Mouse (Mus musculus): Measurements from ENCODE around the gene Ccdc92.

The Ccdc92 gene

DNA sequence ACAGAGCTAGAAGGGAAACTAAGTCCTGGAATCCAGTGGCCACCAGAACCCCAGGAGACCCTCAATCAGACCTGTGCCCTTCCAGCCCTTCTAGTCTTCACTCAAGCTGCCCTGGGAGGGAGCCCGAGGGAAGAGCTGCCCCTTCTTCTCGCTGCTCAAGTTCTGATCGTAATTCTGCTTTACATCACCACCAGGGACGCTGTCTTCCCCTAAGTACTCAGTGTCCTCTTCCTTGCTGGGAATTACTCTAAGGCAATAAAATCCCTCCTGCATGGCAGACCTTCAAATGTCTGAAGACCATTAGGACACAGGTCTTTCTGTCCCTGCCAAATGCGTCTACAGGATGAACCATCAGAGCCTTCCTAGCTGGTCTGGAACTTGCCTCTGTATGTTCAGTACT is 2.2 kb downstream of the Ccdc92 start:
- no peak for DNase-seq (ENCODE audit: extremely low read depth, insufficient read length, low spot score)

GRCm38 (mm10) chr5:124854202-124854601 is 8.0 kb downstream of the Ccdc92 start:
- DNase-seq (ENCODE audit: extremely low read depth, insufficient read length, low spot score): no peak

- no peak for DNase-seq (ENCODE audit: extremely low read depth, insufficient read length, low spot score)
Measured at GRCm38 (mm10) chr5:124853079-124853478, 9.1 kb downstream of the Ccdc92 start.

DNA sequence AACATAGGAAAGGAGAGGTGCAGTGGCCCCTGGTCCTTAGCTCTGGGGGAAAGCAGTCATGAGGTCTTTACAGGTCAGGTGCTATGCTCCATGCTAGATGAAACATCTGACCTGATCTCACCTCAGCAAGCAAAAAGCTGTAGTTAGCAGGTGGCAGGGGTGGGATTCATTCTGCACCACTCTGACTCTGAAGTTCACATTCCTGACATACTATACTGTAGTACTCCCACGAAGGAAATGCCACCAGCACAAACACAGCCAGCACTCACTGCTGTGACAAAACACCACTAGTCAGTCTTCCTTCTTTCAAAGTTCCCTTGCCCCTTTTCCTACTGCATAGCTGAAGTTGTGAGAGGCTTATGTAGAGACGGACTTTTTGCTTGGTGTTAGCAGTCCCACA is 9.9 kb downstream of the Ccdc92 start:
- DNase-seq (ENCODE audit: extremely low read depth, insufficient read length, low spot score): no peak

DNA sequence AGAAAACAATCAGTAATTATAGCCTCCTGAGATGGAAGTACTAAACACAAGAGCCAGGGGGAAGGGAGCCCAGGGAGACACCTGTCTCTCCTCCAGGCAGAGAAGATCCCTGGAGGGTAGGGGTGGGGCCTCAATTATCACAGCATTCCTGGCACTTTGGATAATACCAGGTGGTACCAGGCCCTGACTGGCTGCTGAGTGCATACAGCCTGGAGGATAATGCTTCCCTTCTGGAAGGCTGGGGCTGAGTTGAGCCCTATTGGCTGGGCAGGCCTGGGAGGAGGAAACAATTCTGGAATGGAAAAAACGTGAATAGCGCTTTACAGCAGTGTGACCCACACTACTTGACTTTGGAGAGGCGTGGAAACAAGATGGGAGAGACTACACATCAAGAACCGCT is 10.7 kb downstream of the Ccdc92 start:
- no peak for DNase-seq (ENCODE audit: extremely low read depth, insufficient read length, low spot score)

GRCm38 (mm10) chr5:124848994-124849393 is 13.2 kb downstream of the Ccdc92 start:
- no peak for DNase-seq (ENCODE audit: extremely low read depth, insufficient read length, low spot score)

DNA sequence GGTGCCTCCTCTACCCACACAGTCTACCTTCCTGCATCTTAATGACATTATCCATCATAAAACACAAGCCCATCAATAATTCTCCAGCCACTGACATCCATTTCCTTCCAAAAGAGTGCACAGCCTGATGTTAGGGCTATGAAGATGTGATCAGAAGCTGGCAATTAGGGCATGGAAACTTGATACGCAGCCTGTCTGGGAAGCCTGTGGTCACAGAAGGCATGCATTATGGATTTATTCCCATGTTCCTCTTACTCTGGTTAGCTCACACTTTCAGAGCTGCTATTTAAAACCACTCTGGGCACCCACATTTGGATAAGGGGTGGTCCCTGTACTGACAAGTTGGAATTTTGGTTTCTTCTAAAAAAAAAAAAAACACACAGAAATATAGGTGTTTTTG is 15.2 kb downstream of the Ccdc92 start:
- no peak for DNase-seq (ENCODE audit: extremely low read depth, insufficient read length, low spot score)

DNA sequence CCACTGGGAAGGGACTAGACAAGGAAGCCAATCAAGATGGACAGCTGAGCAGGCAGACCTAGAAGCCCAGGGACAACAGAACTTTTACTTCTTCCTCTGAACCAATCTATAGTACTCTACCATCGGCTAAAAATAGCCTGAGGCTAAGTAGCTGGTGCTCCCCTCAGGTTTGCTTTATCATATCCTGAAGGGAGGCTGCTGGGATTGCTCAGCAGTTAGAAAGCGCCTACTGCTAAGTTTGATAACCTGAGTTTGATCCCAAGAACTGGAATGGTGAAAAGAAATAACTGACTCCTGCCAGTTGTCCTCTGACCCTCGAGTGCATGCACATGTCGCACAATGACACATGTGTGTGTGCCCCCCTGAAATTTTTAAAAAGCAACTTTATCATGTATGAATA is 17.3 kb downstream of the Ccdc92 start:
- DNase-seq (ENCODE audit: extremely low read depth, insufficient read length, low spot score): no peak

GRCm38 (mm10) chr5:124843386-124843785 is 18.8 kb downstream of the Ccdc92 start:
- peak; percentile 57 for DNase-seq (ENCODE audit: extremely low read depth, insufficient read length, low spot score)

- DNase-seq (ENCODE audit: extremely low read depth, insufficient read length, low spot score): no peak
Measured at GRCm38 (mm10) chr5:124840669-124841068, 21.6 kb downstream of the Ccdc92 start.

DNA sequence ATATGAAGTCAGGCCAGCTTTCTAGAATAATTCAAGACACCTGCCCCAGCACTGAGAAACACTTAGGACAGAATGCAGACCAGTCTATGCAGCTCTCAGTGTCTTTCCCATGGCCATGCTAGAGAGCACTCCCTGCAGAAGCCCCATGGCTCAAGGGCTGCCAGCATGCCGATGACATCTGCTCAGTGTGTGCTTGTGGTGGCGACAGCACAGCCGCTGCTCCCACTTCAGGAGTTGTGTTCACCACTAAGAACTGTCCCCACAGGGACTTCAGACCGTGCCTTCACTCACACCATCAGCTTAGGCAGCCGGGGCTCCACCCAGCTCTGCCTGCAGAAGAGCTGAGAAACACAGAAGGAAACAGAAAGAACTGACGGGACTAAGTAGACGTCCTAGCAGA is 22.0 kb downstream of the Ccdc92 start:
- DNase-seq (ENCODE audit: extremely low read depth, insufficient read length, low spot score): no peak

DNA sequence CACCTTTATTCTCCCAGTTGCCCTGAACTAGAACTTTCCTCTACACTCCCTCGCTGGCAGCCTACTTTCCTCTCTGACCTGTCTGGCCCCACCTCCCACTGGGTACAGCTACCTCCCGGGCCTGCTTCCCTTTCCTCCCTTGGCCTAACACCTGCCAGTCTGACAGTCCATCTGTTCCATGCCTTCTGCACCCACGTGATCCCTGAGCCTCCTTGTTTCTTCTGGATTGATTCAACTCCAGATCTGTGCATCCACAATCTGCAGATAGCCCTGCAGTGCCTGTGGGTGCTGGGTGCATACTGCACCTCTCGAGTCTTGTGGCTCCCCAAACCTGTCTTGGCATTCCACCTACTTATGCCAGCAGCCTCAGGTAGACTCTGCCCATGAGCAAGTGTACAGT is 25.6 kb downstream of the Ccdc92 start:
- no peak for DNase-seq (ENCODE audit: extremely low read depth, insufficient read length, low spot score)

DNA sequence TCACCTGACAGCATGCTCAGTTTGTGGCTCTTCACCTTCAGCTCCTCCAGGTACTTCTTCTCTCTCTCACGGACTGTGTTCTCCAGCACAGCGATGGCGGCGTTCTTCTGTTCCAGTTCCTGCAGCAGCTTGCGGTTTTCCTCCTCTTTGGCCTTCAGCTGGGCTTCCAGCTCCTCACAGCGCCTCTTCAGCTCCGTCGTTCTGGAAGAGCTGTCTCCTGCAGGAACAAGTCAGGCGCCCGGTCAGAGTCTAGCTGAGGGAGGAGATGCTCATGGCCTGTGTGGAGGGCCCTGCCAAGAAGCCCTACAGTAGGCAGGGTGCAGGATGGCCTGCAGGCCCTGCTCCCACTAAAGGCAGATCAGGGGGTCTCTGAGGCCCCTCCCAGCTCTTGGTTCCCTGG is 26.1 kb downstream of the Ccdc92 start:
- no peak for DNase-seq (ENCODE audit: extremely low read depth, insufficient read length, low spot score)

- no peak for DNase-seq (ENCODE audit: extremely low read depth, insufficient read length, low spot score)
Measured at GRCm38 (mm10) chr5:124835218-124835617, 27.0 kb downstream of the Ccdc92 start.

DNA sequence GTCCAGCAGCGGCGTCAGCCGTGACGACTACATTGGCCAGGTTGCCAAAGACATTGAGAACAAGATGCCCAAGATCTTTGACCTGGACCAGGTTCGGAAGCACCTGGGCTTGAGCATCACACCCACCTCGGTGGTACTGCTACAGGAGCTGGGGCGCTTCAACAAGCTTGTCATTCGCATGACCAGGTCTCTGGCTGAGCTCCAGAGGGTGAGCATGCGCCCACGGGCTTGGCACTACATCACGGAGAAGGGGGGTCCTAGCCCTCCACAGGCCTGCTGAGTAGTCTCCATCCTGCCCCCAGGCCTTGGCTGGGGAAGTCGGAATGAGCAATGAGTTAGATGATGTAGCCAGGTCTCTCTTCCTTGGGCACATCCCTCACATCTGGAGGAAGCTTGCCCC is 31.9 kb downstream of the Ccdc92 start:
- DNase-seq (ENCODE audit: extremely low read depth, insufficient read length, low spot score): no peak

DNA sequence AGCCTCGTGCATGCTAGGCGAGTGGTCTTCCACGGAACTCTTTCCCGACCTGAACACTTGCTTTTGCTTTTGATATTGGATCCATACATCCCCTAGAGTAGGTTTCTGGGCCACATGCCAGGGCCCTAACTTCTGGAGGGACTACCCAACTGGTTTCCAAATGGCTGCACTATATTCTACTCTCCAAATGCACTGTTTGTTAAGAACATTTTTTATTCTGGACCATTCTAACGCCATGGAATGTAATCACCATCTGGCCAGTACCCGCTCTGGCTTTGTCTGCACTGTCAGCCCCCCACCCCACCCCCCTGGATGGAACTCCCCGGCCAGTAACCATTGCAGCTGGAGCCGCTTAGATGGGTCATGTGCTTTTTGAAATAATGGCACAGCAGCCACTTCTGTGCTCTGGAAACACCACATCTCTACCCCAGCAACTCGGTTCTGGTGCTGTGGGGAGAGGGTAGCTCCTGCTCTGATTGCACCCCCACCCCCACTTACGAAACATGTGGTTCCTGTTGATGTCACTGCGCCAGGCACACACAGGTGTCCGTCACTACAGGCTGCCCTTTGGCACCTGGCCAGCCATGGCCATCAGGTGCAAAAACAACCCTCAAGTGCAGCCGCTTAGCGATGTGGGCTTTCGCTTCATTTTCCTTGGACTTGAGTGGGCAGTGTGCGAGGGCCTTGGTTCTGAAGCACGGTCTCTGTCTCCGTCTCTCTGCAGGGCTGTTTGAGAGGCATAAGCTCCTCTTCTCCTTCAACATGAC is 39.9 kb downstream of the Ccdc92 start:
- DNase-seq (ENCODE audit: extremely low read depth, insufficient read length, low spot score): no peak

GRCm38 (mm10) chr5:124817050-124817449 is 45.2 kb downstream of the Ccdc92 start:
- no peak for DNase-seq (ENCODE audit: extremely low read depth, insufficient read length, low spot score)

DNA sequence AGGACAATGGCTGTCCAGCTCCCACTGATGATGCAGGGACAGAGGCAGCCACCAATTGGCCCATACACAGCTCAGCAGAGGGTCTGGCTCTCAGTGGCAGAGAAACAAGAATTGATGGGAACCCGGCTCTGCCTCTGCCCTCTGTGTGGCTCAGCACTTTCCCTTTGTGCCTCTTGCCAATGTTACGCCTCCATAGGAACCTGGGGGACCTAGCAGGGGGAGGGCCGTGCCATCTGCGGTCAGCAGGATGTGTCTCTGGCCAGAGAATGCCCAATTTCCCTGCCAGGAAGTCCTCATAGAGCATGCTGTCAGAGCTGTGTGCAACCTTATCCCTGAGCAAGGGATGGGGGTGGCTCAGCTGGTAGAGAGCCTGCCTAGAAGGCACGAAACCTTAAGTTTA is 47.4 kb downstream of the Ccdc92 start:
- DNase-seq (ENCODE audit: extremely low read depth, insufficient read length, low spot score): peak; percentile 68

GRCm38 (mm10) chr5:124812466-124812865 is 49.8 kb downstream of the Ccdc92 start:
- no peak for DNase-seq (ENCODE audit: extremely low read depth, insufficient read length, low spot score)

DNA sequence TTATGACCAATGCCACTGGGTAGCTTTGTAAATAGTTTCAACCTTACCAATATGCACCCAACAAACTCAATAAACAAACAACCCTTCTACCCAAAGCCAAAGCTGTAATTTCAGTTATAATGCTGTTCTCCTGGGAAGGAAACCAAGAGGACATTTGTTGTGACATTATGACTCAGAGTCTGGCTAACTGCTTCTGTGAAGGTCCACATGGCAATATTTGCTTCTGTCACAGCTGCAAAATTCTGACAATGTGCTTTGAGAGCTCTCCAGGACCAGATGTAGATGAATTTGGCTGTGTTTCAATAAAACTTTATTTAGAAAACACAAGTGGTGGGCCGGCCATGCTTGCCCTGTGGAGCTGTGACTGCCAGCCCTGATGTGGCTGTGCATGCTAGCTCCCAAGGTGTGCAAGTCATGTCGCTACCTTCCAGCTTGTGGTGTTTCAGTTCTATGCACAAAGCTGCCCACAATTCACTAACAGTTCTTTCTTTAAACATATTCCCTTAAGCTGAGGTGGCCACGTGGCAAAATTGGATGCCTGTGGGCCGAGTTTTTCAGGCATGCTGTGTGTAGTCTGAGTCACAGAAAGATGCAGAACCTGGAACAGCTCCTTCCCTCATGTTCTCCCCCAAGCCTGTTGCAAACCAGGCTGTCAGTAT is 52.4 kb downstream of the Ccdc92 start:
- peak; percentile 65 for DNase-seq (ENCODE audit: extremely low read depth, insufficient read length, low spot score)

- no peak for DNase-seq (ENCODE audit: extremely low read depth, insufficient read length, low spot score)
Measured at GRCm38 (mm10) chr5:124792112-124792511, 70.1 kb downstream of the Ccdc92 start.

GRCm38 (mm10) chr5:124785650-124786049 is 76.6 kb downstream of the Ccdc92 start:
- no peak for DNase-seq (ENCODE audit: extremely low read depth, insufficient read length, low spot score)
